Mouse (Mus musculus): Measurements from ENCODE around the gene Lpar5. TPM values are rescaled to one million over a fixed set of nuclear protein-coding genes. Genes with fewer than 3 reads are reported as not detected.

Gene Lpar5
- polyA plus RNA-seq, 1 experiment: 35.7 TPM

- H3K27me3 ChIP-seq (ENCODE audit: control insufficient read depth, insufficient read depth, low read length): no peaks in the 10 kb centered on the region
- peak overlapping the region; percentile 65 for H3K27ac ChIP-seq (ENCODE audit: control insufficient read depth, insufficient read depth, low read length)
- no peak overlapping the region for H3K4me3 ChIP-seq (ENCODE audit: control insufficient read depth, insufficient read depth, low read length)
- 67% methylated on average over 20 of the region's 20 CpGs for WGBS
- H3K36me3 ChIP-seq (ENCODE audit: control insufficient read depth, insufficient read depth, low read length): peaks cover 32% of the 10 kb centered on the region
- TF ChIP-seq POLR2A (IDR thresholded peaks at IDR 0.05; ENCODE audit: control insufficient read depth, extremely low read depth, insufficient read depth, low read length, poor library complexity) (no peak), CTCF (IDR thresholded peaks at IDR 0.05; ENCODE audit: borderline replicate concordance, control insufficient read depth, extremely low read depth, insufficient read depth, low read length, poor library complexity) (no peak)
- DNase-seq: peak; percentile 38
- H3K4me1 ChIP-seq (replicated peaks; ENCODE audit: control insufficient read depth, insufficient read depth, low read length): peaks cover 13% of the 10 kb centered on the region
These were observed 62.1 kb downstream of the Lpar5 start for GRCm38 (mm10) chr6:125129710-125130402.

DNA sequence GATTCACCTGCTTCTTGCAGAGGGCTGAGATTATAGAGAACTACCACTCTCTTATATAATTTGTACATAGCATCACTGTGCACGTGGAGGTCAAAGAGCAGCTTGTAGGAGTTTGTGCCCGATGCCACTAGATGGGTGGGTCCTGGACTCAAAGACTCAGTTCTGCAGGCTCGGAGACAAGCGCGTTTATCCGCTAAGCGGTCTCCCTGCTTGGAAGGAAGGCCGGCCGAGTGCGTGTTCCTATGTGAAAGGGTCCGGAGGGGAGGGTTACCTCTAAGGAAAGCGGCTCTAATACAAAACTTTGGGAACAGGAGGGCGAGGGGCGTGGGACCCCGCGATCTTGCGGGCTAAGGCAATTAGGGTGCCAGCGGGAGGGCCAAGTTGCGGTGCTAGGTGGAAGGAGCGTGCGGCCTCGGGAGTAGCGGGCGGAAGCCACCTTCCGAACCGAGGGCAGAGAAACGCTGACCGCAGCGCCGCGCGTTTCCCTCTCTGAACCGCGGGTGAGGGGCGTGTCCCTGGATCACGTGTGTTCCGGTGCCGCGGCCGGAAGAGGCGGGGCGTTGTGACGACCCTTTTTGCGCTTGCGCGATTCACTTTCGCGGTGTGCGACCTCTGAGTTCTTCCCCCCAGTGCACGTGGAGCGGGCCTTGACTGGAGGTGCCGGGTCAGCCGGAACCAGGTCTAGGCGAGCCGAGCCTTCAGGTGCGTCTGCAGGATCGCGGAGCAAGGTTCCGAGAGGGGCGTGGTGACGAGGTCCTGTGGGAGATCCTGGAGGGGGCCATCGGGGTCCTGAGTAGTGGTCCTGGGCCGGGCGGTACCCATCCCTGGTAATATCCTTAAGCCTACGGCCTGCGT, 63.8 kb downstream of the Lpar5 start, which contains the start of gene Nop2:
Nop2 (plus strand) TSS at position 608 of the 855 bp plus-strand sequence.
- Histone ChIP-seq H3K27ac (ENCODE audit: control insufficient read depth, insufficient read depth, low read length) (peak within 1 kb of the TSS; percentile 57), H3K36me3 (ENCODE audit: control insufficient read depth, insufficient read depth, low read length) (peaks cover 23% of the 10 kb centered on the region), H3K27me3 (ENCODE audit: control insufficient read depth, insufficient read depth, low read length) (no peaks in the 10 kb centered on the region), H3K4me1 (replicated peaks; ENCODE audit: control insufficient read depth, insufficient read depth, low read length) (peaks cover 13% of the 10 kb centered on the region), H3K4me3 (ENCODE audit: control insufficient read depth, insufficient read depth, low read length) (peak within 1 kb of the TSS; percentile 77)
- TF ChIP-seq CTCF (IDR thresholded peaks at IDR 0.05; ENCODE audit: borderline replicate concordance, control insufficient read depth, extremely low read depth, insufficient read depth, low read length, poor library complexity) (0 out of 2 replicates have a peak, but pooled peaks have one; percentile 37), POLR2A (IDR thresholded peaks at IDR 0.05; ENCODE audit: control insufficient read depth, extremely low read depth, insufficient read depth, low read length, poor library complexity) (peak; percentile 59; the same call in 1 of the 2 replicates)
- DNase-seq: peak; percentile 86
- under 1% methylated on average over 66 of the region's 66 CpGs for WGBS

Other genes with a start within 250 kb of the Lpar5 start
- 118 and 121 TPM in 2 replicates for gene Usp5, start 238.4 kb upstream of the Lpar5 start, polyA plus RNA-seq (2012; rRNA removed)
- gene Cdca3, start 238.4 kb upstream of the Lpar5 start, polyA plus RNA-seq (2012; rRNA removed): 202 and 248 TPM in 2 replicates
- 2.8 and 4.0 TPM in 2 replicates for gene Gnb3, start 227.6 kb upstream of the Lpar5 start, polyA plus RNA-seq (2012; rRNA removed)
- gene P3h3, start 210.2 kb upstream of the Lpar5 start, polyA plus RNA-seq (2012; rRNA removed): 20.1 and 26.8 TPM in 2 replicates
- gene Gpr162, start 203.9 kb upstream of the Lpar5 start, polyA plus RNA-seq (2012; rRNA removed): 136 and 138 TPM in 2 replicates
- 549 and 565 TPM in 2 replicates for gene Cd4, start 179.7 kb upstream of the Lpar5 start, polyA plus RNA-seq (2012; rRNA removed)
- gene Lag3, start 156.2 kb upstream of the Lpar5 start, polyA plus RNA-seq (2012; rRNA removed): 27.7 and 30.1 TPM in 2 replicates
- 1,595 and 1,797 TPM in 2 replicates for gene Ptms, start 147.8 kb upstream of the Lpar5 start, polyA plus RNA-seq (2012; rRNA removed)
- gene Mlf2, start 136.5 kb upstream of the Lpar5 start, polyA plus RNA-seq (2012; rRNA removed): 404 and 428 TPM in 2 replicates
- 168 and 199 TPM in 2 replicates for gene Cops7a, start 102.4 kb upstream of the Lpar5 start, polyA plus RNA-seq (2012; rRNA removed)
- gene Pianp, start 71.2 kb upstream of the Lpar5 start, polyA plus RNA-seq (2012; rRNA removed): 5.1 and 5.5 TPM in 2 replicates
- 117 and 126 TPM in 2 replicates for gene Zfp384, start 58.8 kb upstream of the Lpar5 start, polyA plus RNA-seq (2012; rRNA removed)
- 96.8 and 99.4 TPM in 2 replicates for gene Ing4, start 28.2 kb upstream of the Lpar5 start, polyA plus RNA-seq (2012; rRNA removed)
- 70.8 and 89.5 TPM in 2 replicates for gene Acrbp, start 18.2 kb upstream of the Lpar5 start, polyA plus RNA-seq (2012; rRNA removed)
- 127 and 211 TPM in 2 replicates for gene Chd4, start 28.1 kb downstream of the Lpar5 start, polyA plus RNA-seq (2012; rRNA removed)
- 26.4 and 28.6 TPM in 2 replicates for gene Nop2, start 64.0 kb downstream of the Lpar5 start, polyA plus RNA-seq (2012; rRNA removed)
- gene Iffo1, start 77.3 kb downstream of the Lpar5 start, polyA plus RNA-seq (2012; rRNA removed): 90.4 and 94.6 TPM in 2 replicates
- gene Gapdh, start 98.5 kb downstream of the Lpar5 start, polyA plus RNA-seq (2012; rRNA removed): 3,688 and 4,326 TPM in 2 replicates
- 430 and 598 TPM in 2 replicates for gene Ncapd2, start 123.8 kb downstream of the Lpar5 start, polyA plus RNA-seq (2012; rRNA removed)
- 68.1 and 70.7 TPM in 2 replicates for gene Mrpl51, start 123.9 kb downstream of the Lpar5 start, polyA plus RNA-seq (2012; rRNA removed)
- gene Vamp1, start 147.6 kb downstream of the Lpar5 start, polyA plus RNA-seq (2012; rRNA removed): 372 and 423 TPM in 2 replicates
- gene Tapbpl, start 163.9 kb downstream of the Lpar5 start, polyA plus RNA-seq (2012; rRNA removed): 64.2 and 67.6 TPM in 2 replicates
- gene Cd27, start 169.1 kb downstream of the Lpar5 start, polyA plus RNA-seq (2012; rRNA removed): 1,056 and 1,075 TPM in 2 replicates
- 0.15 and 0.84 TPM in 2 replicates for gene Tuba3a, start 218.1 kb downstream of the Lpar5 start, polyA plus RNA-seq (2012; rRNA removed)
- gene Ltbr, start 246.0 kb downstream of the Lpar5 start, polyA plus RNA-seq (2012; rRNA removed): 29.3 and 30.6 TPM in 2 replicates